Mouse (Mus musculus) right cerebral cortex, postnatal 10 days (tissue): Measurements from ENCODE around the gene Nmt2.
A peak's percentile ranks its signal among the peaks of the same experiment; 100 is the strongest.

ENCODE experiments used
- DNase-seq, 2 experiments: peaks; one replicate each; pipeline ENCODE4 v3.0.0; 2021; ENCODE audit warnings: low spot score in 2 of 2

Nmt2 gene

GRCm38 (mm10) chr2:3283602-3284472 lies at the start of gene Nmt2:
TSS of gene Nmt2 (plus strand) at chr2:3284212.
- DNase-seq: peak; percentile 99 to 100

GRCm38 (mm10) chr2:3239255-3239654 lies 44.8 kb upstream of the Nmt2 start:
- no peak for DNase-seq

GRCm38 (mm10) chr2:3244251-3244650 lies 39.8 kb upstream of the Nmt2 start:
- no peak for DNase-seq

- no peak for DNase-seq
Measured at GRCm38 (mm10) chr2:3251309-3251708, 32.7 kb upstream of the Nmt2 start.

GRCm38 (mm10) chr2:3266466-3266865 lies 17.5 kb upstream of the Nmt2 start:
- DNase-seq: no peak

GRCm38 (mm10) chr2:3267879-3268278 lies 16.1 kb upstream of the Nmt2 start:
- DNase-seq: peak in 1 of 2 experiments; percentile 35

- DNase-seq: no peak
Measured at GRCm38 (mm10) chr2:3273349-3273748, 10.7 kb upstream of the Nmt2 start.

- DNase-seq: no peak
Measured at GRCm38 (mm10) chr2:3276106-3276505, 7.9 kb upstream of the Nmt2 start.

GRCm38 (mm10) chr2:3277502-3277901 lies 6.5 kb upstream of the Nmt2 start:
- DNase-seq: no peak

- DNase-seq: no peak
Measured at GRCm38 (mm10) chr2:3281311-3281710, 2.7 kb upstream of the Nmt2 start.

- peak; percentile 37 to 57 for DNase-seq
Measured at GRCm38 (mm10) chr2:3282866-3283601, 978 bp upstream of the Nmt2 start.

- peak; percentile 73 to 74 for DNase-seq
Measured at GRCm38 (mm10) chr2:3284473-3285180, 615 bp downstream of the Nmt2 start.

GRCm38 (mm10) chr2:3285181-3285530 lies 1.1 kb downstream of the Nmt2 start:
- no peak for DNase-seq

- no peak for DNase-seq
Measured at GRCm38 (mm10) chr2:3285709-3286108, 1.7 kb downstream of the Nmt2 start.

GRCm38 (mm10) chr2:3286243-3286642 lies 2.2 kb downstream of the Nmt2 start:
- DNase-seq: no peak

GRCm38 (mm10) chr2:3289581-3289980 lies 5.6 kb downstream of the Nmt2 start:
- no peak for DNase-seq

GRCm38 (mm10) chr2:3292170-3292569 lies 8.2 kb downstream of the Nmt2 start:
- no peak for DNase-seq

GRCm38 (mm10) chr2:3295826-3296225 lies 11.8 kb downstream of the Nmt2 start:
- DNase-seq: no peak

GRCm38 (mm10) chr2:3305426-3306025 lies 21.5 kb downstream of the Nmt2 start:
- DNase-seq: peak in 1 of 2 experiments; percentile 36

GRCm38 (mm10) chr2:3323132-3323531 lies 39.1 kb downstream of the Nmt2 start:
- DNase-seq: no peak

- no peak for DNase-seq
Measured at GRCm38 (mm10) chr2:3324381-3325130, 40.5 kb downstream of the Nmt2 start.
